Mouse (Mus musculus) spleen, postnatal 0 days (tissue): ENCODE measurements around the gene Slx4ip. TPM values are rescaled to one million over a fixed set of nuclear protein-coding genes. Genes with fewer than 3 reads are reported as not detected.

Experiments
- polyA plus RNA-seq: library from polyadenylated mRNA; unstranded; fragments of >200 nt; fragmentation: Nextera tagmentation; extraction: Ambion mirVana; gene quantifications from 2 replicates; pipeline ENCODE4 v1.2.1, GENCODE M21; 2015

Slx4ip gene
- 3.4 and 3.5 TPM in 2 replicates for polyA plus RNA-seq

GRCm38 (mm10) chr2:136891068-136891950, at the start of gene Slx4ip, which contains the start of the genes AL731706.1 and Mkks:
TSS of gene Slx4ip (plus strand) at chr2:136891218.
TSS of gene AL731706.1 (minus strand) at chr2:136891389.
TSS of gene Mkks (minus strand) at chr2:136891389.

GRCm38 (mm10) chr2:136885579-136885978, 5.4 kb upstream of the Slx4ip start, which contains the start of gene AL731706.2:
TSS of gene AL731706.2 (minus strand) at chr2:136885679.

GRCm38 (mm10) chr2:137116025-137116674, 225.1 kb downstream of the Slx4ip start, which contains the start of gene Jag1:
TSS of gene Jag1 (minus strand) at chr2:137116644.

Other genes with a start within 250 kb of the Slx4ip start
- not detected in 2 replicates for gene Snap25, start 177.8 kb upstream of the Slx4ip start, polyA plus RNA-seq
- 15.0 and 15.8 TPM in 2 replicates for gene AL731706.2, start 5.5 kb upstream of the Slx4ip start, polyA plus RNA-seq
- 15.4 and 17.1 TPM in 2 replicates for gene AL731706.1, start 171 bp downstream of the Slx4ip start, polyA plus RNA-seq
- 4.4 and 8.2 TPM in 2 replicates for gene Mkks, start 171 bp downstream of the Slx4ip start, polyA plus RNA-seq
- gene Jag1, start 225.4 kb downstream of the Slx4ip start, polyA plus RNA-seq: 5.4 and 6.5 TPM in 2 replicates